Mouse (Mus musculus) macrophage (primary cell): ENCODE measurements around the gene Ficd. TPM values are rescaled to one million over a fixed set of nuclear protein-coding genes. Genes with fewer than 3 reads are reported as not detected.
A peak's percentile ranks its signal among the peaks of the same experiment; 100 is the strongest.
"Not testable (repeated sequence)": the region's sequence is repeated elsewhere in the genome, so short reads cannot be mapped to it uniquely, and the experiment has no call there.

ENCODE experiments used
- H3K27ac ChIP-seq: fragments of 350-480 bp; formaldehyde crosslinking; 2 replicates; pipeline ENCODE4 v1.9.0; 2021
- H3K36me3 ChIP-seq: fragments of 350-480 bp; formaldehyde crosslinking; 2 replicates; pipeline ENCODE4 v1.9.0; 2021; ENCODE audit errors: inconsistent target
- H3K4me3 ChIP-seq: fragments of 350-480 bp; formaldehyde crosslinking; 2 replicates; pipeline ENCODE4 v1.9.0; 2021; ENCODE audit errors: inconsistent target
- H3K79me2 ChIP-seq: fragments of 350-480 bp; formaldehyde crosslinking; 2 replicates; pipeline ENCODE4 v1.9.0; 2021; ENCODE audit errors: inconsistent target
- WGBS: methylation state at CpG from one replicate; pipeline ENCODE4 v1.1.7; 2026; ENCODE audit warnings: inconsistent platforms; ENCODE audit not compliant: missing documents; 5-methylcytosine and 5-hydroxymethylcytosine counted together
- polyA plus RNA-seq: library from polyadenylated mRNA; stranded (reverse); fragments of 250-400 nt; gene quantifications from 3 replicates; pipeline ENCODE4 v1.2.4, GENCODE M21; 2018; ENCODE audit warnings: inconsistent platforms

The Ficd gene
- polyA plus RNA-seq, 1 experiment from 2014 or later, result 5.1 TPM

- peaks cover 15% of the 10 kb centered on the region; the same call in 1 of the 2 replicates for H3K36me3 ChIP-seq
- H3K79me2 ChIP-seq, result peaks cover 31% of the 10 kb centered on the region
- peak overlapping the region; percentile 75 for H3K4me3 ChIP-seq
- WGBS, result 1% methylated on average over 7 of the region's 7 CpGs
- peak overlapping the region; percentile 38 for H3K27ac ChIP-seq
Observed at GRCm38 (mm10) chr5:113773664-113774063, 38.1 kb downstream of the Ficd start.

GRCm38 (mm10) chr5:113775585-113775984, 40.0 kb downstream of the Ficd start:
- H3K79me2 ChIP-seq, result peaks cover 11% of the 10 kb centered on the region
- peaks cover 15% of the 10 kb centered on the region; the same call in 1 of the 2 replicates for H3K36me3 ChIP-seq
- WGBS, result 78% methylated on average over 10 of the region's 10 CpGs
- peak overlapping the region; percentile 90 for H3K27ac ChIP-seq
- no peak overlapping the region for H3K4me3 ChIP-seq

- H3K36me3 ChIP-seq, result peaks cover 15% of the 10 kb centered on the region; the same call in 1 of the 2 replicates
- H3K4me3 ChIP-seq, result no peak overlapping the region
- H3K27ac ChIP-seq, result peak overlapping the region; percentile 90
- WGBS, result 4% methylated on average over 15 of the region's 15 CpGs
- peaks cover 5% of the 10 kb centered on the region for H3K79me2 ChIP-seq
Observed at GRCm38 (mm10) chr5:113776128-113776895, 40.7 kb downstream of the Ficd start.

GRCm38 (mm10) chr5:113776896-113777226, 41.3 kb downstream of the Ficd start:
- 2% methylated on average over 8 of the region's 8 CpGs for WGBS
- Histone ChIP-seq H3K4me3 (no peak overlapping the region), H3K36me3 (peaks cover 15% of the 10 kb centered on the region; the same call in 1 of the 2 replicates), H3K27ac (peak overlapping the region; percentile 90), H3K79me2 (peaks cover 5% of the 10 kb centered on the region)

- H3K27ac ChIP-seq, H3K4me3 ChIP-seq, H3K79me2 ChIP-seq: not testable (repeated sequence)
- peaks cover 15% of the 10 kb centered on the region; the same call in 1 of the 2 replicates for H3K36me3 ChIP-seq
- WGBS, result 81% methylated on average over 7 of the region's 8 CpGs
Observed at GRCm38 (mm10) chr5:113777728-113778127, 42.1 kb downstream of the Ficd start.

- Histone ChIP-seq H3K27ac (no peak overlapping the region), H3K4me3 (no peak overlapping the region), H3K79me2 (no peaks in the 10 kb centered on the region; the same call in 1 of the 2 replicates), H3K36me3 (peaks cover 14% of the 10 kb centered on the region; the same call in 1 of the 2 replicates)
- 93% methylated on average over 5 of the region's 5 CpGs for WGBS
Observed at GRCm38 (mm10) chr5:113779569-113779968, 44.0 kb downstream of the Ficd start.

GRCm38 (mm10) chr5:113780082-113780752, 44.6 kb downstream of the Ficd start:
- Histone ChIP-seq H3K79me2 (no peaks in the 10 kb centered on the region), H3K27ac (no peak overlapping the region), H3K4me3 (no peak overlapping the region), H3K36me3 (peaks cover 7% of the 10 kb centered on the region; the same call in 1 of the 2 replicates)
- WGBS, result 93% methylated on average over 3 of the region's 3 CpGs

GRCm38 (mm10) chr5:113780763-113781162, 45.2 kb downstream of the Ficd start:
- H3K27ac ChIP-seq, result no peak overlapping the region
- H3K4me3 ChIP-seq, result no peak overlapping the region
- H3K36me3 ChIP-seq, result peaks cover 2% of the 10 kb centered on the region; the same call in 1 of the 2 replicates
- H3K79me2 ChIP-seq, result no peaks in the 10 kb centered on the region
- WGBS, result 95% methylated on average over 5 of the region's 5 CpGs

- 93% methylated on average over 7 of the region's 7 CpGs for WGBS
- Histone ChIP-seq H3K4me3 (no peak overlapping the region), H3K79me2 (no peaks in the 10 kb centered on the region), H3K36me3 (no peaks in the 10 kb centered on the region), H3K27ac (no peak overlapping the region)
Observed at GRCm38 (mm10) chr5:113781254-113781653, 45.7 kb downstream of the Ficd start.

- H3K4me3 ChIP-seq, result no peak overlapping the region
- WGBS, result 81% methylated on average over 7 of the region's 7 CpGs
- H3K79me2 ChIP-seq, result no peaks in the 10 kb centered on the region
- H3K36me3 ChIP-seq, result no peaks in the 10 kb centered on the region
- H3K27ac ChIP-seq, result no peak overlapping the region
Observed at GRCm38 (mm10) chr5:113781875-113782274, 46.3 kb downstream of the Ficd start.

- WGBS, result 96% methylated on average over 7 of the region's 7 CpGs
- no peaks in the 10 kb centered on the region for H3K79me2 ChIP-seq
Observed at GRCm38 (mm10) chr5:113782624-113783023, 47.0 kb downstream of the Ficd start.

GRCm38 (mm10) chr5:113783581-113784001, 48.0 kb downstream of the Ficd start:
- WGBS, result 42% methylated on average over 12 of the region's 12 CpGs
- Histone ChIP-seq H3K27ac (no peak overlapping the region), H3K4me3 (no peak overlapping the region), H3K79me2 (no peaks in the 10 kb centered on the region), H3K36me3 (no peaks in the 10 kb centered on the region)

More at GRCm38 (mm10) chr5:113782624-113783023, 47.0 kb downstream of the Ficd start:
- H3K27ac ChIP-seq, result no peak overlapping the region
- no peak overlapping the region for H3K4me3 ChIP-seq
- no peaks in the 10 kb centered on the region for H3K36me3 ChIP-seq

- 67% methylated on average over 3 of the region's 3 CpGs for WGBS
- H3K27ac ChIP-seq, result not testable (repeated sequence)
Observed at GRCm38 (mm10) chr5:113784104-113784503, 48.5 kb downstream of the Ficd start.

GRCm38 (mm10) chr5:113786985-113787384, 51.4 kb downstream of the Ficd start:
- Histone ChIP-seq H3K27ac (no peak overlapping the region), H3K4me3 (no peak overlapping the region), H3K79me2 (no peaks in the 10 kb centered on the region), H3K36me3 (no peaks in the 10 kb centered on the region)
- whole genome bisulfite sequencing, result 6% methylated on average over 5 of the region's 5 CpGs

More at GRCm38 (mm10) chr5:113784104-113784503, 48.5 kb downstream of the Ficd start:
- H3K4me3 ChIP-seq, H3K79me2 ChIP-seq, H3K36me3 ChIP-seq: not testable (repeated sequence)

- Histone ChIP-seq H3K27ac (no peak overlapping the region), H3K79me2 (no peaks in the 10 kb centered on the region), H3K4me3 (no peak overlapping the region), H3K36me3 (no peaks in the 10 kb centered on the region)
- 93% methylated on average over 6 of the region's 6 CpGs for WGBS
Observed at GRCm38 (mm10) chr5:113788645-113789044, 53.0 kb downstream of the Ficd start.
